Mouse (Mus musculus) intestine, postnatal 0 days (tissue): ENCODE measurements around the gene Adcy2. TPM values are rescaled to one million over a fixed set of nuclear protein-coding genes. Genes with fewer than 3 reads are reported as not detected.

Source experiments
- ATAC-seq: fragments of 200-750 bp; cut with Nextera tagmentation; 2 replicates; pipeline ENCODE4 v1.8.0; 2017; ENCODE audit warnings: mild to moderate bottlenecking, moderate TSS enrichment, moderate library complexity
- H3K27ac ChIP-seq: fragments of 300-500 bp; sonication (generic); 2 replicates; pipeline ENCODE4 v1.5.1; 2014; ENCODE audit warnings: mild to moderate bottlenecking, low read depth, low read length, moderate library complexity
- H3K27me3 ChIP-seq: fragments of 300-500 bp; sonication (generic); replicated peaks from 2 replicates; pipeline ENCODE4 v1.6.1; 2014; ENCODE audit warnings: low read length, mixed read lengths; ENCODE audit not compliant: control insufficient read depth, insufficient read depth
- H3K36me3 ChIP-seq: fragments of 300-500 bp; sonication (generic); 2 replicates; pipeline ENCODE4 v1.6.1; 2014; ENCODE audit warnings: mild to moderate bottlenecking, moderate library complexity; ENCODE audit not compliant: control insufficient read depth, insufficient read depth
- H3K4me1 ChIP-seq: fragments of 300-500 bp; sonication (generic); replicated peaks from 2 replicates; pipeline ENCODE4 v1.6.1; 2014; ENCODE audit warnings: antibody characterized with exemption, low read length, mixed read lengths; ENCODE audit not compliant: control insufficient read depth, insufficient read depth
- H3K4me2 ChIP-seq: fragments of 300-500 bp; sonication (generic); replicated peaks from 2 replicates; pipeline ENCODE4 v1.6.1; 2014; ENCODE audit warnings: low read depth, mild to moderate bottlenecking, moderate library complexity
- H3K4me3 ChIP-seq: fragments of 300-500 bp; sonication (generic); 2 replicates; pipeline ENCODE4 v1.5.1; 2014; ENCODE audit warnings: low read depth, low read length
- H3K9ac ChIP-seq: fragments of 300-500 bp; sonication (generic); 2 replicates; pipeline ENCODE4 v1.6.1; 2014; ENCODE audit warnings: mild to moderate bottlenecking, low read depth, low read length
- H3K9me3 ChIP-seq: fragments of 300-500 bp; sonication (generic); 2 replicates; pipeline ENCODE4 v1.6.1; 2016; ENCODE audit warnings: mixed run types; ENCODE audit not compliant: control insufficient read depth
- CTCF ChIP-seq: sonication (generic); IDR thresholded peaks from 2 replicates; pipeline ENCODE4 v1.5.1; 2016; ENCODE audit warnings: low read depth, mild to moderate bottlenecking, control low read depth, antibody characterized with exemption, moderate library complexity
- WGBS: fragments of 180-500 bp; shearing (Covaris S2); extraction: QIAGEN DNeasy Blood & Tissue Kit; methylation state at CpG from one replicate; pipeline ENCODE4 v1.1.7; 2014; 5-methylcytosine and 5-hydroxymethylcytosine counted together
- polyA plus RNA-seq: library from polyadenylated mRNA; unstranded; fragments of >200 nt; fragmentation: Nextera tagmentation; extraction: Ambion mirVana; gene quantifications from 2 replicates; pipeline ENCODE4 v1.2.1, GENCODE M21; 2015

Adcy2 gene
- polyA plus RNA-seq, 1 experiment from 2014 or later, result 1.2 TPM

DNA sequence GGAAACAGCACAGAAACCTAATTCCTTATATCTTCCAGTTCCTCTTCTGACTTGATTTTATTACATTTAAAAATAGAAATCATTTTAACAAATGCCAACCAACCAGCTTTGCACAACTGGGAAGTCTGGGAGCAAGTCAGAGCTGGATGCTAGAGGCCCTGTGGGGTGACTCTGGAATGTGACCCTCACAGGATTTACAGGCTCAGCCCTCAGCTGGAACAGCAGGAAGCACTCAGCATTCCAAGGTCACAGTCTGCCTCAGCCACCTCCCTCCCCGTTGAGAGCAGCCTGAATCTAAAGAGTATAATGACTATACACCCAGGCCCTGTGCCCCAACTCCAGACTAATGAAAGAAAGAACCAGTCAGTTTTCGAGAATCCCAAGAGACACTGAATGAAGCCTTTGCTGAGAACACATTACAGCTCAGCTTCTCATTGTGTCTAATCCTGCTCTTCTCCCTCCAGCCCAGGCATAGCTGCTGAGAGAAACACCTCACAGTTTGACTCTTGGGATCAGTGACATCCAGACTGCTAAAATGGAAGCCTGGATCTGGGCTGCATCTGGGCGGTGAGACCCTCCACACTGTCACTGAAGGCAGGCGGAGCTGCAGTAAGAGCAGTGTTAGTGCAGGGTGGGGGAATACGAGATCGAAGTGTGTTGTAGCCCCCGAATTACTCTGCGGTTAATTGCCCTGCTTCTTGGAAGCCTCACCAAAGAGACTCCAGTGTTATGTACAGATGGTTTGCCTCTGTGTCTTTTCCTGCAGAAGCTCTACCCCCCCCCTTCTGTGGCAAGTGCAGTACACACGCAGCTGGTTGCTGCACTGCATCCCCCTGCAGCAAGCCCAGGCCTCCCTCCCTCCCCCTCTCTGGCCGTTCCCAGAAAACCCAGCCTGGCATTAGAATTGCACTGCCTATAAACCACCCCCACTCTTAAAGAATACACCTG lies 426.1 kb downstream of the Adcy2 start:
- ATAC-seq, result peak; percentile 75

DNA sequence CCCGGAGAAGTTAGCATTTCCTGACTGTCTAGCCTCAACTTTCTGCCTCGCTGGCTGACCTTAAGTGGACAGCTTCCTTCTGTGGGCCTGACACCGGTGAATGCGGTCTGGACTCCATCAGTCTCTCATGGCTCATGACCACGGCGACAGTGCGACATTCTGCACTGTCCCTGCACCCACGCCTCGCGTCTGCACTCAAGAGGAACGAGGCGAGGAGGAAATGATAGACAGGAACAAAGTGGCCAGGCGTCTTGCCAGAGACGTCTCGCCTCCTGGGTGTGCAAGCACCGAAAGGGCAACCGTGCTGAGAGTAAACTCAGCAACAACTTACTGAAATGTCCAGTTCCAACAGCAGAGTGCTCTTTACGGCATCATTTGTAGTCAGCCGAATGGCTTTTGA lies 427.1 kb downstream of the Adcy2 start:
- Histone ChIP-seq H3K4me3 (no peak overlapping the region), H3K27ac (peak overlapping the region; percentile 46; the same call in 1 of the 2 replicates), H3K36me3 (peaks cover 25% of the 10 kb centered on the region), H3K9me3 (no peaks in the 10 kb centered on the region), H3K4me2 (no peak overlapping the region), H3K9ac (no peak overlapping the region), H3K4me1 (no peaks in the 10 kb centered on the region), H3K27me3 (no peaks in the 10 kb centered on the region)
- ATAC-seq, result no peak
- TF ChIP-seq CTCF, result no peak
- 82% methylated on average over 19 of the region's 19 CpGs for WGBS

More for the DNA sequence above, 426.1 kb downstream of the Adcy2 start:
- Histone ChIP-seq H3K4me3 (no peak overlapping the region), H3K9me3 (no peaks in the 10 kb centered on the region), H3K27me3 (no peaks in the 10 kb centered on the region), H3K9ac (no peak overlapping the region), H3K4me1 (no peaks in the 10 kb centered on the region), H3K4me2 (no peak overlapping the region), H3K27ac (no peak overlapping the region), H3K36me3 (peaks cover 28% of the 10 kb centered on the region)
- TF ChIP-seq CTCF, result no peak
- WGBS, result 43% methylated on average over 10 of the region's 10 CpGs
